Mouse (Mus musculus) heart, postnatal 14 days (tissue): Measurements from ENCODE around the gene Rps15a. TPM values are rescaled to one million over a fixed set of nuclear protein-coding genes. Genes with fewer than 3 reads are reported as not detected.

Source experiments
- total RNA-seq, 2 experiments: library from RNA; stranded (reverse); gene quantifications; 2 replicates each; pipeline ENCODE4 v1.2.3; 2021

Rps15a gene
- total RNA-seq, 2 experiments from 2014 or later, result 511 to 608 TPM

Other genes with a start within 250 kb of the Rps15a start
- 10 to 100 TPM; 38.1 to 42.3 TPM for gene Arl6ip1, start 13.5 kb upstream of the Rps15a start, total RNA-seq
- 10 to 100 TPM; 52.8 to 53.8 TPM for gene Smg1, start 127.5 kb upstream of the Rps15a start, total RNA-seq